Mouse (Mus musculus) gastrocnemius, postnatal 25 days (tissue): ENCODE measurements around the gene St3gal4. TPM values are rescaled to one million over a fixed set of nuclear protein-coding genes. Genes with fewer than 3 reads are reported as not detected.

Experiments
- DNase-seq: peaks from one replicate; pipeline ENCODE4 v3.0.0; 2022
- total RNA-seq, 2 experiments: library from RNA; stranded (reverse); gene quantifications; 1 replicate in 1 of 2; 2 replicates in 1 of 2; pipeline ENCODE4 v1.2.3; 2021

The St3gal4 gene
- total RNA-seq, 2 experiments from 2014 or later, result 4.4 to 5.3 TPM

- no peak for DNase-seq
These were observed 115.0 kb downstream of the St3gal4 start for GRCm38 (mm10) chr9:35004113-35004512.

GRCm38 (mm10) chr9:34997880-34998865 lies 120.9 kb downstream of the St3gal4 start:
- no peak for DNase-seq

Other genes with a start within 250 kb of the St3gal4 start
- gene Dcps, start 56.8 kb upstream of the St3gal4 start, total RNA-seq, result 1 to 10 TPM; 5.9 to 6.7 TPM
- 100 to 1,000 TPM; 156 to 190 TPM for gene Srpr, start 80.9 kb upstream of the St3gal4 start, total RNA-seq
- 10 to 100 TPM; 14.7 to 20.4 TPM for gene Tirap, start 81.0 kb upstream of the St3gal4 start, total RNA-seq
- 10 to 100 TPM; 21.5 to 22.1 TPM for gene Foxred1, start 91.8 kb upstream of the St3gal4 start, total RNA-seq
- 10 to 100 TPM; 15.9 to 21.7 TPM for gene Fam118b, start 148.5 kb upstream of the St3gal4 start, total RNA-seq
- gene Rpusd4, start 148.6 kb upstream of the St3gal4 start, total RNA-seq, result 1 to 10 TPM; 6.0 to 6.4 TPM